Mouse (Mus musculus) hindbrain, embryonic 15.5 days (tissue): Measurements from ENCODE around the gene Olfr835. TPM values are rescaled to one million over a fixed set of nuclear protein-coding genes. Genes with fewer than 3 reads are reported as not detected.

Source experiments
- ATAC-seq: fragments of 200-750 bp; cut with Nextera tagmentation; 2 replicates; pipeline ENCODE4 v1.8.0; 2017; ENCODE audit warnings: low read depth, moderate number of reproducible peaks, moderate TSS enrichment; ENCODE audit not compliant: low FRiP score
- H3K27ac ChIP-seq: fragments of 300-500 bp; sonication (generic); replicated peaks from 2 replicates; pipeline ENCODE4 v1.5.1; 2015; ENCODE audit warnings: mild to moderate bottlenecking, inconsistent platforms
- H3K27me3 ChIP-seq: fragments of 300-500 bp; sonication (generic); 2 replicates; pipeline ENCODE4 v1.6.1; 2015; ENCODE audit warnings: control low read depth, inconsistent platforms
- H3K36me3 ChIP-seq: fragments of 300-500 bp; sonication (generic); 2 replicates; pipeline ENCODE4 v1.6.1; 2015; ENCODE audit warnings: control low read depth, inconsistent platforms
- H3K4me1 ChIP-seq: fragments of 300-500 bp; sonication (generic); replicated peaks from 2 replicates; pipeline ENCODE4 v1.6.1; 2015; ENCODE audit warnings: control low read depth, inconsistent platforms
- H3K4me2 ChIP-seq: fragments of 300-500 bp; sonication (generic); 2 replicates; pipeline ENCODE4 v1.6.1; 2015; ENCODE audit warnings: moderate library complexity, mild to moderate bottlenecking, inconsistent platforms
- H3K4me3 ChIP-seq: fragments of 300-500 bp; sonication (generic); 2 replicates; pipeline ENCODE4 v1.5.1; 2015; ENCODE audit warnings: mild to moderate bottlenecking, inconsistent platforms
- H3K9ac ChIP-seq: fragments of 300-500 bp; sonication (generic); 2 replicates; pipeline ENCODE4 v1.6.1; 2015; ENCODE audit warnings: inconsistent platforms
- H3K9me3 ChIP-seq: fragments of 300-500 bp; sonication (generic); 2 replicates; pipeline ENCODE4 v1.6.1; 2016; ENCODE audit warnings: control low read depth, inconsistent platforms
- WGBS: fragments of 180-500 bp; shearing (Covaris S2); methylation state at CpG from one replicate; pipeline ENCODE4 v1.1.7; 2015; 5-methylcytosine and 5-hydroxymethylcytosine counted together
- polyA plus RNA-seq: library from polyadenylated mRNA; unstranded; fragments of >200 nt; fragmentation: Nextera tagmentation; extraction: Ambion mirVana; gene quantifications from 2 replicates; pipeline ENCODE4 v1.2.1, GENCODE M21; 2015

Olfr835 gene
- polyA plus RNA-seq = not detected in 2 replicates

GRCm38 (mm10) chr9:19032435-19032834 lies at the start of gene Olfr835:
Gene Olfr835, plus strand, starts transcription at chr9:19032735.
- 66% methylated on average over 1 of the region's 1 CpGs for WGBS
- Histone ChIP-seq H3K27ac (no peak within 1 kb of the TSS), H3K4me1 (no peaks in the 10 kb centered on the region), H3K4me2 (no peak within 1 kb of the TSS), H3K36me3 (no peaks in the 10 kb centered on the region), H3K9ac (no peak within 1 kb of the TSS), H3K27me3 (no peaks in the 10 kb centered on the region), H3K9me3 (0 out of 2 replicates have a peak, but pooled peaks cover 2% of the 10 kb centered on the region), H3K4me3 (no peak within 1 kb of the TSS)
- no peak for ATAC-seq

GRCm38 (mm10) chr9:18987690-18988089 lies 44.8 kb upstream of the Olfr835 start, which contains the start of gene Olfr834:
Gene Olfr834, plus strand, starts transcription at chr9:18987990.
- Histone ChIP-seq H3K4me2 (no peak within 1 kb of the TSS), H3K9me3 (no peaks in the 10 kb centered on the region), H3K27ac (no peak within 1 kb of the TSS), H3K27me3 (no peaks in the 10 kb centered on the region), H3K9ac (no peak within 1 kb of the TSS), H3K4me3 (no peak within 1 kb of the TSS), H3K4me1 (no peaks in the 10 kb centered on the region), H3K36me3 (no peaks in the 10 kb centered on the region)
- 83% methylated on average over 3 of the region's 3 CpGs for WGBS
- ATAC-seq = no peak

GRCm38 (mm10) chr9:19084986-19085385 lies 52.5 kb downstream of the Olfr835 start:
- ATAC-seq = no peak
- Histone ChIP-seq H3K9ac (no peak overlapping the region), H3K9me3 (peaks cover 2% of the 10 kb centered on the region; the same call in 1 of the 2 replicates), H3K4me1 (no peaks in the 10 kb centered on the region), H3K27me3 (no peaks in the 10 kb centered on the region), H3K36me3 (no peaks in the 10 kb centered on the region), H3K27ac (no peak overlapping the region), H3K4me2 (no peak overlapping the region), H3K4me3 (no peak overlapping the region)
- 34% methylated on average over 3 of the region's 3 CpGs for WGBS

Other genes with a start within 250 kb of the Olfr835 start
- gene Olfr828, start 213.2 kb upstream of the Olfr835 start, polyA plus RNA-seq = not detected in 2 replicates
- 0.10 TPM in 1 of 2 replicates, not detected in the other for gene Olfr829, start 177.8 kb upstream of the Olfr835 start, polyA plus RNA-seq
- not detected in 2 replicates for gene Olfr830, start 158.0 kb upstream of the Olfr835 start, polyA plus RNA-seq
- gene Olfr832, start 95.6 kb upstream of the Olfr835 start, polyA plus RNA-seq = not detected in 2 replicates
- gene Olfr834, start 44.7 kb upstream of the Olfr835 start, polyA plus RNA-seq = not detected in 2 replicates
- not detected in 2 replicates for gene Olfr836, start 87.6 kb downstream of the Olfr835 start, polyA plus RNA-seq
- not detected in 2 replicates for gene Olfr837, start 103.6 kb downstream of the Olfr835 start, polyA plus RNA-seq
- not detected in 2 replicates for gene Olfr839-ps1, start 144.6 kb downstream of the Olfr835 start, polyA plus RNA-seq
- not detected in 2 replicates for gene Olfr843, start 219.3 kb downstream of the Olfr835 start, polyA plus RNA-seq